Mouse (Mus musculus) lung, postnatal 10 days (tissue): Measurements from ENCODE around the gene Tcte1.
A peak's percentile ranks its signal among the peaks of the same experiment; 100 is the strongest.

Experiments
- DNase-seq: peaks from one replicate; pipeline ENCODE4 v3.0.0; 2021

Gene Tcte1

DNA sequence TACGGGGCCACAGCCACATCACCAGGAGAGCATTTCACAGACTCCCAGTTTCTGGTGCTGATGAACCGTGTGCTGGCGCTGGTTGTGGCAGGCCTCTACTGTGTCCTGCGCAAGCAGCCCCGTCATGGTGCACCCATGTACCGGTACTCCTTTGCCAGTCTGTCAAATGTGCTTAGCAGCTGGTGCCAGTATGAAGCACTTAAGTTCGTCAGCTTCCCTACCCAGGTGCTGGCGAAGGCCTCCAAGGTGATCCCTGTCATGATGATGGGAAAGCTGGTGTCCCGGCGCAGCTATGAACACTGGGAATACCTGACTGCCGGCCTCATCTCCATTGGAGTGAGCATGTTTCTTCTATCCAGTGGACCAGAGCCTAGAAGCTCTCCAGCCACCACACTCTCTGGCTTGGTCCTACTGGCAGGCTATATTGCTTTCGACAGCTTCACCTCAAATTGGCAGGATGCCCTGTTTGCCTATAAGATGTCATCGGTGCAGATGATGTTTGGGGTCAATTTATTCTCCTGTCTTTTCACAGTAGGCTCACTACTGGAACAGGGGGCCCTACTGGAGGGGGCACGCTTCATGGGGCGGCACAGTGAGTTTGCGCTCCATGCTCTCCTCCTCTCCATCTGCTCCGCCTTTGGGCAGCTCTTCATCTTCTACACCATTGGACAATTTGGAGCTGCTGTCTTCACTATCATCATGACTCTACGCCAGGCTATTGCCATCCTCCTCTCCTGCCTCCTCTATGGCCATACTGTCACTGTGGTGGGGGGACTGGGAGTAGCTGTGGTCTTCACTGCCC is 43.3 kb downstream of the Tcte1 start:
- DNase-seq = no peak

DNA sequence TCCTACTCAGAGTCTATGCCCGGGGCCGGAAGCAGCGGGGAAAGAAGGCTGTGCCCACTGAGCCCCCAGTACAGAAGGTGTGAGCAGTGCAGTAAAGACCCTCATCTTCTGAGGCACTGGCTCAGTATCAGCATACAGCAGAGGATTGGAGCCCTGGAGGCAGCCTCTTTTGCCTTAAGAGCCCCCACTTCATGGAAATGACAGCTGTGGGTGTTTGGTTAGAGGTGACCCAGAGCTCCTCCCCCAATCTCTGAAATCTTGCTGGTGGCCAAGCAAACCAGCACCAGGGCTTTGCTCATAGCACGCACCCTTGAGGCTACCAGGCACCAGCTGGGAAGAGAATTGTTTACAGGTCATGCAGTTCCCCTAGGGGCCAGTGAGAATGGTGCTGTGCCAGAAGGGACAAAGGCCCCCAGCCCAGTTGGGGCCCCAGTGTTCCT is 43.9 kb downstream of the Tcte1 start:
- no peak for DNase-seq

DNA sequence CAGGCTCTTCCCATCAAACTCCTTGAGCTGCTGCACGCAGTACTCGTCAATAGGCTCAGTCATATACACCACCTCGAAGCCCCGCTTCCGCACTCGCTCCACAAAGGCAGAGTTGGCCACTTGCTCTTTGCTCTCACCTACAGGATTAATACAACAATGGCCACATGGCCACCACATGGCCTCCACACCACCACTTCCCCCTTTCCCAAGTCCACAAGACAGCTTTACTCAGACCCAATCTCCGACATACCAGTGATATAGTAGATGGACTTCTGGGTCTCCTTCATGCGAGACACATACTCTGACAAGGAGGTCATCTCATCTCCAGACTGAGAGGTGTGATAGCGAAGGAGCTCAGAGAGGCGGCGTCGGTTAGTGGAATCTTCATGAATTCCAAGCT is 45.8 kb downstream of the Tcte1 start:
- DNase-seq = no peak

DNA sequence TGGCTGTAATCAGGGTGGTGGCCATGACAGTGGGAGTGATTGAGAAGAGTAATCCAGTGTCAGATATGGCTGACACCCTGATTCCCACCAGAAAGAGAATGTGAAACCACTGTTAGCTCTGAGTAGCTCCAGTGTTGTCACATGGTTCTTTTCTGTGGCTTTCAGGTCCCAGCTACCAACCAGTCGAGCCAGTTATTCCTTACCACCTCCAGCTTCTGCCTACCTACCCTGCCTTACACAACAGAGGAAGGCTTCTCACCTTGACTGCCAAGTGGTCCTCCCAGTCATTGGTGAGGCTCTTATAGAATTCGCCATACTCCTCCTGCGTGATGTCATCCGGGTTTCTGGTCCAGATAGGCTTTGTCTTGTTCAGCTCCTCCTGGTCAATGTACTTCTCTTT is 46.8 kb downstream of the Tcte1 start:
- DNase-seq = no peak

DNA sequence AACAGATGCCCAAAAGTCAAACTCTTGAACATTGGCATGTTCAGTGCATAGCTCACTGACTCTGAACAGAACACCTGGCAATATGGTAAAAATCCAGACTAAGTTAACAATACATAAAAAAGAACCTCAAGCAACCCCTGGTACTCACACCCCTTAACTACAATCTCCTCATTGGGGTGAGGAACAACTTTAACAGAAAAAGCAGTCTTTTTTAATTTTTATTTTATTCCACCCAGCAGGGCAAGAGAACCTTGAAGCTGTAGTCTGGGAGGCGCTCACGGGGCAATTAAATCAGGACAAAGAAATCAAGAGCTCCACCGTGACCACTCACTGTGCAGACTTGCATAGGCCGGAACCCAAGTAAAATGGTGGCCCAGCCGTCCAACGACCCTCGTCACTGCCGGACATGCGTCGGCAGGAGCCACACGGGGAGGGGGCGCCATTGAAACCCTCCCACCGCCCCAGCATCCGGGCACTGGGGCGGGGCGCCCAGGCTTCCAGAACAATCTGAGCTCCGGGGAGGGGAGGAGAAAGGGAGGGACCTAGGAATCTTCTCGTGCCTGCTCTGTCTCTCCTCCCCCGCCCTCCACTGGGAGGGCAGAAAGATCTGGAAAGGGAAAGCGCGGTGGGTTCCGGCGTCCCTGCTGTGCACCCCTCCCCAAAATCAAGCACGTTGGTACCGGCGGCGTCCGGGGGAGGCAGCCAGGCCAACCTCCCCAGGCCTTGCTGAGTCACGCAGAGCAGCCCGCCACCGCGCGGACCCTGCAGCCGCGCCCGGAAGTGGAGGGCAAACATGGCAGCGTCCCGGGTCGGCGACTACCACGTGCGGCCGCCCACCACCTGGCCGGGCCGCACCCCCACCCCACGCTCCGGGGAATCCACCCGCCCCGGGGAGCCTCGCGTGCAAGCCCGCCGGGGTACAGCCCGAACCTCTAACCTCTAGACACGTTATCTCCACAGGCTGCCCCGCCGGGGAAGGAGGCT is 49.2 kb downstream of the Tcte1 start:
- peak; percentile 95 for DNase-seq

DNA sequence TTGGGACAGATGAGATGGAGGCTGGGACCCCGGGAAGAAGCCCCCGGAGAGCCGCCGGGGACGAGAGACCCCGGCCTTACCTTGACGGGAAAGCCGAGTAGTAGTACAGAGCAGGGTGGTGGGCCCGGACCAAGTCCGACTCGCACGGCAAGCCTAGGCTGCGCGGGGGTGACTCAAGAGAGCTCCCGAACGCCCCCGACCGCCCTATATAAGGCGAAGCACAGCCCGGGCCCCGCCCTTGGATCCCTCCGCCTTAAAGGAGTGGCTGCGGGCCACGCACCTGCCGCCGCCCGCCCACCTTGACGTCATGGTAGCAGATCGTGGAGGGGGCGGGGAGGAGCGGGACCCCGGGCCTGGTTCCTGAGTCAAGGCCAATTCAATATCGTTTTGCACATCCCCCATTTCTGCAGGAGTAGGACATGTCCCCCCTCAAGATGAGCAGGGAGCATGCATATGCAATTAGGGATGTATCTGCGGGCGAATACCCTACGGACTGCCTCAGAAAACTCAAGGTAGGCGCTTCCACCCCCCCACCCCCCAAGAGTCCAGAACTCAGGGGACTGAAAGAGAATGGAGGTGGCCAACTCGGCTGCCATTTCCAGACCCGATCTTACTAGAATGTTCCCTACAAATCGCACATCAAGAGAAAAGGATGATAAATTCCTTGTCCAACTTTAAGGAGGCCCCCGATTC is 50.0 kb downstream of the Tcte1 start, which contains the start of gene Hsp90ab1:
TSS of gene Hsp90ab1 (minus strand) at position 185 of the 693 bp plus-strand sequence.
- DNase-seq = peak; percentile 99

DNA sequence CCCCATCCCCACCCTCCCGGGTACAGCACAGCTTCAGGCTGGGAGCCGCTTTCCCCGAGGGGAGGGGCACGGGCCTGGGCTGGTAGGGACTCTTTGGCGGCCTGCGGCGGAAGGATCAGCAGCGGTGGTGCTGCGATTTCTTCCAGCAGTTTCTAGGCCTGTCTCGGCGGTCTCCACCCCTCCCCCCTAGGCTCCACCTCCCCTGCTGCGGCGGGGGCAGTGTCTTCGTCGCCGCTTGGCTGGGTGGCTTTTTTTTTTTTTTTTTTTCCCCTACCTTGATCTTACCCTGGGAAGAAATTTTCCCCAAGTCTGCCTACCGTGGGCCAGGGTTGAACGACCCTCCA is 50.5 kb downstream of the Tcte1 start:
- DNase-seq = peak; percentile 99

DNA sequence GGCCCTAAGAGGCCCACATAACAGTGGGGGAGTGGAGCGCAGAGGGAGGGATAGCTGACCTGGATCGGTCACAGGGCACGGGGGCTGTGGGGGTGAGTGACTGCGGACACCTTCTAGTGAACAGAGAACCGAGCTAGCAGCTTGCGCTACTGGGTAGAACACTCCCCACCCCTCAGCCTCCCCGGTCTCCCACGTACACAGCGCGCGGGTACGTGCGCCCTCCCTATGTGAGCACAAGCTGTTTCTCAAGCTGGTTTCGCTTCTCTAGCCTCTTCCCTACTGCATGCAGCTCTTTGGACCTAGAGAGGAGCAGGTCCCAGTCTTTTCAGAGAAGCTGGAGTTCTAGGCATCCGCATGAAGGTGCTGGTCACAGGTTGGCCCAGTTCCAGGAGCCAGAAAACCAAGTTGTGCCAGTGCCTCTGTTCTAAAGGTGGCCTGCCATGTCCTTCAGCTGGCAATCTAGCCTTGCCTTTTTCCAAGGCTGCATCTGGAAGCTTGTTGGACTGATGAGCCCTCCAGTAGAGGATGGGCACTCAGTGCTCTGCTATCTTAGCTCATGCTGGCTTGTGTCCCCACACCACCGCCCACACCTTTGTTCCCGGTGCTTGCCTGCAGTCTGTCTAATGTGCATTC is 51.0 kb downstream of the Tcte1 start:
- peak; percentile 75 for DNase-seq

DNA sequence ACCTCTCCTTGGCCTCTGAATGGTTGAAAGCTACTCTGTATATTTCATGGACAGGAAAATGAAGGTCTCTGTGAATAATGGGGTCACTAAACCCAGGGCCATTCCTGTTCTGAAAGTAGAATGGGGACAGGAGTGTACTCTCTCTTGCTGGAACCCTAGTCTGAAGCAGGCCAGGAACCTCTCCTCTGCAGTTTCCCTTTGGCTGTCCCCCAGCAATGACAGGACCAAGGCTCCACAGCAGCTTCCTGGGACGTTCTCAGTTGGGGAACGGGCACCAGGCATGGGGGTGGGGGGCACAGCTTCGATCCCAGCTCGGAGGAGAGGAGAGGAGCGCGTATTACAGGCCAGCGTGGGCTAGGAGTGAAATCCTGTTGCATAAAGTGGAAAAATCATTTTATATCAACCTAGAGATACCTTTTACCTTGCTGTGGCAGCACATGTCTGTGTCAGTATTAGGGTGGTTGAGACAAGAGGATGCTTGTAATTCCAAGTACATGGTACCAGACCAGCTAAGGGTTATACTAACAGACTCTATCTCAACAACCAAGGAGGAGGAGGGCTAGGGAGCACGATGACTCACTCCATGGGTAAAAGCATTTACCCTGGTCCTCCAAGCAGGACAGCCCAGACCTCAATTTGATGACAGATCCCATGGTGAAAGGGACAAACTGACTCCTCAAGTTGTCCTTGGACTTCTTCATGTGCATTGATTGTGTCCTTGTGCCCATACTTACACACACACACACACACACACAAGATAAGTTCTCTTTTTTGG is 52.1 kb downstream of the Tcte1 start:
- no peak for DNase-seq

DNA sequence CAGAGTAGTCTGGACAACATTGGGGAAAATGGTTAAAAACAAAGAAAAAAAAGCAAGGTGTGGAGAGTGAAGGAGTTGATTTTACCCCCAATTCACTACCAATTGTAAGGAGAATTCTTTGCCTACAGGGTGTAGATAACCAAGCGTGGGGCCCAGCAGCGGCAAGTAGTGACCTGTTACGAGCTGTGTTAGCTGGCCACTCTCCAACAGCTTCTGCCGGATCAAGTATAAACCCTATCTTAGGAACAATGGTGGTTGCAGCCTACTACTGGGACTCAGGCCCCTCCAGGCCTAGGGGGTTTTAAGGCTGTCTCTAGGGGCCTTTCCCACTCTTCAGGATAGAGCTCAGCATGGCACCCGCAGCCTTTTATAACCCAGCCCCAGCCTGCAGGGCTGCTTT is 55.0 kb downstream of the Tcte1 start:
- no peak for DNase-seq

DNA sequence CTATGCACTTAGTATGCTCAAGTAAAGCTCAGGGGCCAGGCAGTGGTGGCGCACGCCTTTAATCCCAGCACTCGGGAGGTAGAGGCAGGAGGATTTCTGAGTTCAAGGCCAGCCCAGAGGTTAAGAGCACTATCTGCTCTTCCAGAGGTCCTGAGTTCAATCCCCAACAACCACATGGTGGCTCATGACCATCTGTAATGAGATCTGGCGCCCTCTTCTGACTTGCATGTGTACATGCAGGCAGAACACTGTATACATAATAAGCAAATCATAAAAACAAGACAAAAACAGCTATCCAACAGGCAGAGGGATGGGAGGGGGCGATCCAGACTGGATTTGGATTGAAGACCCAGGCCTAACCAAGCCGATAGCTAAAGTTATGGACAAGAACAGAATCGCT is 55.6 kb downstream of the Tcte1 start:
- no peak for DNase-seq

DNA sequence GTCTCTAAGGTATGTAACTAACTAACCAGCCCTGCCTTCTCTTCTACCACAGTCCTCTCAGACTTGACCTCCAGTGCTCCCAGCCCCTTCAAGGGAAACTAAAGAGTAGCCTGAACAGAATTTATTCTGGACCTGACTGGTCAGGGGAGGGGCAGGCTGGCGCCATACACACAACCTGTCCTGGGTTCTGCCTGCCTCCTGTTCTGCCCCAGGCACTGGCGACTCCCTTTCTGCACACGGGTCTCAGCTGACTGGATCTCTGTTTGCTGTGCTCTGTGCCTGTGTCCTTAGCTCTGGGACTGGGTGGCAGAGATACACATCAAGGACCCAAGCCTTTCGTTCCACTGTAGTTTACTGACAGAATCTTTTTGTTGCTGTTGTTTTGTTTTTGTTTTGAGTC is 56.3 kb downstream of the Tcte1 start:
- no peak for DNase-seq

DNA sequence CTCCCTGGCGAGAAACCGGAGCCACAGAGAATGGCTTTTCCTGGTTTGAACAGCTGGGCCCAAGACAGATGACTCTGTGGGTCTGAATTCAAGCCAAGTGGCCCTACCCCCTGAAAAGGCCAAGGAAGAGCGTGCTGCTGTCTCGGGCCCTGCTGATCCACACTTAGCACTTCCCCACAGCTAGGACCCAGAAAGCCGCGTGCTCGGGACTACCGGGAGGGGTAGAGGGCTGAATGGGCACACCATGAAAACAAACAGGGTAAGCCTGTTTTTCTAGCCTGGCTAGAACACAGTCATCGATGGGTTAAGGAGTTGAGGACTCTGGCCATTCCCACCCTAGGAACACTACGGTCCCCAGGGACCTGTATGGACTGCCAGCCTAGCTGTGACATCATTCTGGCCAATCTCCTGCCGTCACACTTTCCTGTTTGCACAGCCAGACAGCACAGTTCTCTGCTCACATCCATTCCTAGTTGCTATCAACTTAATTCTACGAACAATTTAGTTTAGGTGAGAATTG is 57.8 kb downstream of the Tcte1 start:
- DNase-seq = peak; percentile 76

DNA sequence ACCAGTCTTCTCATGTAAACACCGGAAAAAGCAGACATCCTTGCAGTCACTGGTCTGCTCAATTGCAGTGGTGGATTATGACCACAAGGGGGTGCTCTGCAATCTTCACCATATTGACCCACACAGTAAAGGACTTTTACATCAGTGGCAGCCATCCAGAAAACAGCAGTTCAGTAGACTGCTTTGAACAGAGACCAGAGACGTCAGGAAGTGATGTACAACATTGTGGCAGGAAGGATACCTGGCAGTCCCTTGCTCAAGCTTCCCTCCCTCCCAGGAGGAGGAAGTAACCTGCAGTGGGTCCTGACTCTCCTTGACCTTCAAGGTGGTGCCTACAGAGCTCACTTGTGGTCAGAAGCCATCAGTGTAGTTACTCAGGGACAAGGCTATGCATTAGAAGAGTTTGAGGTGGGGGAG is 58.3 kb downstream of the Tcte1 start:
- DNase-seq = peak; percentile 90

DNA sequence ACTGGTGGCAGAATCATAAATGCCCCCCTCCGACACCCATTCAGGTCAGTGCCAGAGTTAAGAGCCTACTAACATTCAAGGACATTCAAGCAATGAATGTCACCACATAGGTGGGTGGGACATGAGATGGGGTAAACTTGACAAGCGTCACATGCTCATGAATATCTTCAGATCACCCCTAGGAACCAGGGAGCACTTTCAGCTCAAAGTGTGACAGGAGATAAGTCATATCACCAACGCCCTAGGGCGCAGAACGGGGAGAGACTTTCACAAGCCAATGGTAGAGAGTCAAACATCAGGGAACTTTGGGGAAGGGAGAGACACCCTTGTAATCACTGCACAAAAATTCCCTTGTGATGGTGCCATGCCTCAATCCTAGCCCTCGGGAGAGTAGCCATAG is 59.0 kb downstream of the Tcte1 start:
- no peak for DNase-seq

DNA sequence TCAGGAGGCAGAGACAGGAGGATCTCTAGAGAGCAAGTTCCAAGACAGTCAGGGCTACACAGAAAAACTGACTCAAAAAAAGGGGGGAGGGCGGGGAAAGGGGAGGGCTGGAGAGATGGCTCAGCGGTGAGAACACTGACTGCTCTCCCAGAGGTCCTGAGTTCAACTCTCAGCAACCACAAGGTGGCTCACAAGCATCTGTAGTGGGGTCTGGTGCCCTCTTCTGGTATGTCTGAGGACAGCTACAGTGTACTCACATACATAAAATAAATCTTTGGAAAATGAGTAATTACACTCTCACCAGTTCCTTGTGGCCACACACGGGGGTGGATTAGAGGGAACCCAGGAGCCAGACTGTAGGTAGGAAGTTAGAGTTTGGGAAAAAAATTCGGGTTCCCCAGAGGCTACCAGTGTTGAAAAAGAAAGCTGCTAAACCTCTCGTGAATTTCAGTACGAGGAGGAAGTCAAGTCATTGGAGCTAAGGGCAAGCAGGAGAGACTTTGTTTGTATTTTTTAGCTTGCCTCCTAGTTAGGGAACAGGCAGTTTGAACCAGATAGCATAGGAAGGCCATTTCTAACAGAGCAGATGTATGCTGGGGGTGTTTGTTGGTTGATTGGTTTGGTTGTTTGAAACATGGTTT is 59.6 kb downstream of the Tcte1 start:
- no peak for DNase-seq

DNA sequence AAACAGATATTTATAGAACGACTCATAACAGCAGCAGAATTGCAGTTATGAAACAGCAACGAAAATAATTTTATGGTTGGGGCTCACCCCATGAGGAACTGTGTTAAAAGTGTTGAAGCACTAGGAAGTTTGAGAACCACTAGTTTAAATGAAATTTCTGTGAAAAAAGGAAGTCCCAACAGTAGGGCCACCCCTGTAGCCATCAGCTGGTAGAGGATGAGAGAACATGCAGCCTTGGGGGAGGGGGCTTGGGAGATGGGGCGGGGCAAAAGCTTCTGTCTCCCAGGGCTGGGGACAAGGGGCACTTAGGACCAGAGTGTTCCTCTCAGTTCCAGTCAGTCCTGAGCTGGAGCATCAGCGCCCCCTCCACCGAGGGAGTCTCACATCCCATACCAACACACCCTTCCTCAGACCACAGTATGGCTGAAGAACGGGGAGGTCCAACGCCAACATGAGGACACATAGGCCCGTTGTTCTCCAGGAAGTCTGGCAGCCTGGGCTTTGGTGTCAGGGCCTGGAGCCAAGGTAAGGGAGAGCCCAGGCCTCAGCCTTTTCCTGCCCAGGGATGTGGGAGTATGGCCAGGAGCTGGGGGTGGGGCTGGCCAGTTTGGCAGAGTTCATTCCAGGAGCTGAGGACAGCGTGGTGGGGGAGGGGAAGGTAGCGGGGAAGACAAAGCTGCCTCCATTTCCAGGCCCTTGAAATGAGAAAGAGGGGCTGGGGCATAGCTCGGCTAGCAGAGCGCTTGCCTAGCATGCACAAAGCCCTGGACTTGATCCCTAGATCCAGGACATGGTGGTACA is 61.1 kb downstream of the Tcte1 start:
- peak; percentile 96 for DNase-seq

DNA sequence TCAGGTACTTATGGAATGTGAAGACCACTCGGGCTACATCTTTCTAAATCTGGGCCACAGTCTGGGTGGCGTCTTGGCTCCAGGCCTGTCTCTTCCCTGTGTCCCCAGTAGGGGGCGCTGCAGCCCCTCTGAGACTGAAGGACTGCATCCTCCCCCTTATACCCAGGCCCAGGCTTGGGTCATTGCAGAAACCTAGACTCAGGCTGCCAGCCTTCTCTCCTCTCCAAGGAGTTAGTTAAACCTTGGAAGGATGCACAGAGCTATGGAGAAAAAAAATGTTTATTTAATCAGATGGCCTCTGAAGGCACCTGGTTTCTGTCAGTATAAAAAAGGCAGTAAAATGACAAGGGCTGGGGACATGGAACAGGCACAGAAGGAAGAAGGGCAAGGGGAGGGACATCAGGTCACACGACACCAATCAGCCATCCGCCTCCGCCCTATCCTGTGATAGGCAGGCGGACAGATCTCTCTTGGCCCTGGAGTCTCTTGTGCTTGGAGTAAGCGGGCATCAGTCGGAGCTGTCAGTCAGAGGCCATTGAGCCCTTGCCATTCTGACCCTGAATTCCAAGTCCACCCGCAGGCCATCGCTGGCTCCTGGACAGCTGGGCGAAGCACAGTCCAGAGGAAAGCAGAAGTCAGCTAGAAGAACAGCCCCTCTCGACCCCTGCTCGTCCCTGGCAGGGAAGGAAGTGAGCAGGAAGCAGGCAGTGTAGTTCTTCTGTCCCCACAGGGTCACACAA is 61.9 kb downstream of the Tcte1 start:
- DNase-seq = peak; percentile 92

DNA sequence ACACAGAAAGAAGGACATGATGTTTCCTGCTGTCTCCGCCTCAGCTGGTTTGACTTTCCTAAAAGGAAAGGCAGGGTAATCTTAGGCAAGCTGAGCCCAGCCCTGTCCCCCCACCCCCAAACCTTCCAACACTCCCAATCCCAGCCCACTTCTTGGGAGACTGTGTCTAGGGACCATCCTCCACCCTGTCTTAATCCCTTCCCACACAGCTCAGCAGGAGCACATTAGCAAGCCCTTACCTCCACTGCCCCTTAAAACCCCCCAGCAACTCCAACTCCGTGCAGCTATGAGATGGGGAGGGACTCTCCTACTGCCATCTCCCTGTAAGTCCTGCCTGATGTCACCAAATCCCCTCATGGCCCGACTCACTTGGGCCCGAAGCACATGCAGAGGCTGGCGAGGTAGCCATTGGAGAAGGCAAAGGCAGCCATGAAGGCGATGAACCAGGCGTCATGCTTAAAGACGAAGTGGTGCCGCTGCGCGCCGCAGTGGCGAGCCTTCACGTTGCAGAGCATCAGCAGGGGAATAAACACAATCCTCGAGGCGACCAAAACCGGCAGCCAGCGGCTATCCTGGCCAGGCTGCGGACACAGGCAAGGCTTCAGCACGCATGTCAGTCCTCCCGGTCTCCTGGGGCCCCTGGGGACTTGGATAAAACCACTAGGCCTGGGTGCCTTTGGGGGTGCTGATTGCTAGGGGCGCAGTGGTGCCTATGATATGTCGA is 62.7 kb downstream of the Tcte1 start:
- DNase-seq = no peak
